Mouse (Mus musculus) lung, postnatal 0 days (tissue): ENCODE results near the gene Gnptab.

Source experiments
- CTCF ChIP-seq: IDR thresholded peaks from 2 replicates; pipeline ENCODE4 v1.5.1; 2016; ENCODE audit warnings: antibody characterized with exemption, mild to moderate bottlenecking
- EP300 ChIP-seq: IDR thresholded peaks from 2 replicates; pipeline ENCODE4 v1.6.1; 2016; ENCODE audit warnings: antibody characterized with exemption, mild to moderate bottlenecking, control low read depth

DNA sequence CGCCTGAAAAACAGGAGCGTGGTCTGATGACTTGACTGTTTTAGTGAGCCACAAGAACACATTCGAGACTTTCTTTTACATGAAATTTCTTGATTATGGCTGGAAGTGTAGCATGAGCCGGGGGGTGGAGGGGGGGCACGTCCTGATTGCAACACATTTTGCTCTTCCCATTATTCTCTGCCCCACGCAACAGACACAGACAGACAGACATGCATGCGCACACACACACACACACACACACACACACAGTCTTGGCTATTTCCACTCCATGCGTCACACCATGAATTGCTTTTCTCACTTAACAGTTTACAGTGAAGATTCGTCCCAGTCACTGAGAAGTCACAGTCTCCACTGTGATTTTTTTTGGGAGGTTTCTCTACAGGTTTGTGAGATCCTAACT, 38.3 kb upstream of the Gnptab start:
- TF ChIP-seq CTCF (no peak), EP300 (no peak)
